Mouse (Mus musculus) thymus, adult 2 months (tissue): Measurements from ENCODE around the gene Cyth3. TPM values are rescaled to one million over a fixed set of nuclear protein-coding genes. Genes with fewer than 3 reads are reported as not detected.

Source experiments
- DNase-seq: peaks from one replicate; pipeline ENCODE4 v3.0.0; 2021
- H3K27ac ChIP-seq: fragments of 200-500 bp; 2 replicates; pipeline ENCODE4 v1.5.1; 2012; ENCODE audit warnings: low read length, control low read depth; ENCODE audit not compliant: control insufficient read depth, insufficient read depth
- H3K27me3 ChIP-seq: fragments of 200-500 bp; 2 replicates; pipeline ENCODE4 v1.6.1; 2012; ENCODE audit warnings: mild to moderate bottlenecking, low read length, moderate library complexity, mixed read lengths; ENCODE audit not compliant: control insufficient read depth, insufficient read depth
- H3K36me3 ChIP-seq: fragments of 200-500 bp; 2 replicates; pipeline ENCODE4 v1.6.1; 2012; ENCODE audit warnings: mild to moderate bottlenecking, low read length, moderate library complexity; ENCODE audit not compliant: control insufficient read depth, insufficient read depth
- H3K4me1 ChIP-seq: fragments of 200-500 bp; replicated peaks from 2 replicates; pipeline ENCODE4 v1.6.1; 2012; ENCODE audit warnings: low read length; ENCODE audit not compliant: control insufficient read depth, insufficient read depth
- H3K4me3 ChIP-seq: fragments of 200-500 bp; 2 replicates; pipeline ENCODE4 v1.5.1; 2012; ENCODE audit warnings: mild to moderate bottlenecking, low read length, control low read depth, moderate library complexity; ENCODE audit not compliant: control insufficient read depth, insufficient read depth
- CTCF ChIP-seq: fragments of 200-500 bp; IDR thresholded peaks from 2 replicates; pipeline ENCODE4 v1.5.1; 2012; ENCODE audit warnings: mild to moderate bottlenecking, control low read depth, low read length, moderate library complexity, borderline replicate concordance; ENCODE audit not compliant: control insufficient read depth, poor library complexity, insufficient read depth; ENCODE audit errors: extremely low read depth
- POLR2A ChIP-seq: fragments of 200-500 bp; IDR thresholded peaks from 2 replicates; pipeline ENCODE4 v1.6.1; 2012; ENCODE audit warnings: mild to moderate bottlenecking, low read length, control low read depth, moderate library complexity; ENCODE audit not compliant: control insufficient read depth, poor library complexity, insufficient read depth; ENCODE audit errors: extremely low read depth
- WGBS: fragments of 180-500 bp; shearing (Covaris S2); methylation state at CpG from one replicate; pipeline ENCODE4 v1.1.7; 2018; 5-methylcytosine and 5-hydroxymethylcytosine counted together
- polyA plus RNA-seq: library from polyadenylated mRNA; depleted of rRNA; stranded (reverse); fragments of >200 nt; gene quantifications from 2 replicates; pipeline ENCODE4 v1.2.3, GENCODE M21; 2012

The Cyth3 gene
- polyA plus RNA-seq, 1 experiment, result 13.4 TPM

GRCm38 (mm10) chr5:143696323-143696722 is 74.1 kb downstream of the Cyth3 start:
- Histone ChIP-seq H3K27ac (no peak overlapping the region), H3K27me3 (no peaks in the 10 kb centered on the region), H3K36me3 (no peaks in the 10 kb centered on the region), H3K4me3 (no peak overlapping the region), H3K4me1 (no peaks in the 10 kb centered on the region)
- 46% methylated on average over 3 of the region's 3 CpGs for WGBS
- DNase-seq, result peak; percentile 10
- TF ChIP-seq POLR2A (no peak), CTCF (no peak)

DNA sequence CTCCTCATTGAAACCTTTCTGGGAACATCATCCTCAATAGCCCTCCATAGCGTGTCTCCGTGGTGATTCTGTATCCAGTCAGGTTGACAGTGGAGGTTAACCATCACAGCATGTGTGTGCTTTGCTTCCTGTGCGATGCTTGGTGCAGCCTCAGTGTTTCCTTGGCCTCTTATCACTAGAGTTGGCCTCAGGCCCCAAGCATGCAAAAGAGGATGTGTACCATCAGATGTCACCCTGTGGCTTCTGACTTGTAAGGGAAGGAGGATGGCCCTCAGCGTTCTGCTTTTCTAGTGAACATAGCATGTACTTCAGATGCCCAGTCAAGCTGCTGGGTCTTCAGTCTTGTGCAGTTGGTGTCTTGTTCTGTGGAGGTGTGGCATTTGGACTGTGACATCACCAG is 76.2 kb downstream of the Cyth3 start:
- Histone ChIP-seq H3K27ac (no peak overlapping the region), H3K27me3 (no peaks in the 10 kb centered on the region), H3K4me1 (no peaks in the 10 kb centered on the region), H3K4me3 (no peak overlapping the region), H3K36me3 (no peaks in the 10 kb centered on the region)
- DNase-seq, result no peak
- TF ChIP-seq CTCF, result no peak
- TF ChIP-seq POLR2A, result no peak
- 60% methylated on average over 4 of the region's 4 CpGs for WGBS

GRCm38 (mm10) chr5:143700247-143700646 is 78.0 kb downstream of the Cyth3 start:
- Histone ChIP-seq H3K27me3 (no peaks in the 10 kb centered on the region), H3K4me3 (no peak overlapping the region), H3K4me1 (no peaks in the 10 kb centered on the region), H3K36me3 (no peaks in the 10 kb centered on the region), H3K27ac (no peak overlapping the region)
- DNase-seq, result no peak
- TF ChIP-seq CTCF, result no peak
- TF ChIP-seq POLR2A, result no peak
- WGBS, result 91% methylated on average over 5 of the region's 5 CpGs

- DNase-seq, result no peak
- TF ChIP-seq POLR2A (no peak), CTCF (no peak)
- H3K36me3 ChIP-seq, result no peaks in the 10 kb centered on the region
- H3K27ac ChIP-seq, result no peak overlapping the region
- H3K4me3 ChIP-seq, result no peak overlapping the region
- no peaks in the 10 kb centered on the region for H3K27me3 ChIP-seq
- H3K4me1 ChIP-seq, result no peaks in the 10 kb centered on the region
- WGBS, result 96% methylated on average over 10 of the region's 10 CpGs
These were observed 78.8 kb downstream of the Cyth3 start for GRCm38 (mm10) chr5:143701074-143701473.

GRCm38 (mm10) chr5:143704875-143705658 is 82.8 kb downstream of the Cyth3 start:
- H3K4me3 ChIP-seq, result no peak overlapping the region
- no peak for DNase-seq
- TF ChIP-seq CTCF (no peak), POLR2A (no peak)
- no peak overlapping the region for H3K27ac ChIP-seq
- WGBS, result 95% methylated on average over 13 of the region's 13 CpGs
- no peaks in the 10 kb centered on the region for H3K4me1 ChIP-seq
- no peaks in the 10 kb centered on the region for H3K36me3 ChIP-seq
- no peaks in the 10 kb centered on the region for H3K27me3 ChIP-seq

GRCm38 (mm10) chr5:143705659-143705982 is 83.4 kb downstream of the Cyth3 start:
- H3K27ac ChIP-seq, result no peak overlapping the region

More at GRCm38 (mm10) chr5:143705659-143705982, 83.4 kb downstream of the Cyth3 start:
- TF ChIP-seq CTCF, result no peak
- TF ChIP-seq POLR2A, result no peak
- H3K27me3 ChIP-seq, result no peaks in the 10 kb centered on the region
- no peak for DNase-seq
- no peaks in the 10 kb centered on the region for H3K4me1 ChIP-seq
- WGBS, result 77% methylated on average over 1 of the region's 1 CpGs
- no peak overlapping the region for H3K4me3 ChIP-seq
- peaks cover under 1% of the 10 kb centered on the region; the same call in 1 of the 2 replicates for H3K36me3 ChIP-seq
